Comparison of ENCODE assay signal across 27 mouse cellular contexts in the genomic region with DNA sequence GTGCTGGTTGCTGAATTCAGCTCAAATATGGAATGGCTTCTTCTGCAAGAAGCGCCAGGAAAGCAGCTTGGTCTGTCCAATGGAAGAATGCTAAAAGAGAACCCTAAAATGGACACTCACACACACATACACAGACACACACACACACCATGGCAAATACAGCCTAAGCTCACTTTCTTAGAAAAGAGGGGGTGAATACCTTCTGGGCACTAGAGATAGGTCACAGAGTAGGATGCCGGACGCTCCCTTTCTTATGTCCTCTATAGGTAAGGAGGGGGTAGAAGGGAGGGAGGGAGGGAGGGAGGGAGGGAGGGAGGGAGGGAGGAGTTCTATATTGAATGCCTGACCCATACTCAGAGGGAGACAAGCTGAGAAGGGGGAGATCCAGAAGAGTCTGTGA. TPM values are rescaled to one million over a fixed set of nuclear protein-coding genes. Genes with fewer than 3 reads are reported as not detected.
"Had no signal": no experiment of that assay in that cellular context is flagged by ENCODE, and none has a peak within 500 bp of the region (broad histone marks: within the 10 kb centered on the region; RNA-seq: fewer than 3 reads in every experiment).

No protein-coding gene starts in this region.

- ATAC-seq: intestine, postnatal 0 days; lung, postnatal 0 days; midbrain, embryonic 13.5 days; midbrain, embryonic 16.5 days had no signal

- H3K27ac ChIP-seq: kidney, postnatal 0 days; limb, embryonic 10.5 days; limb, embryonic 13.5 days; macrophage; midbrain, embryonic 13.5 days had no signal

- H3K9me3 ChIP-seq: limb, embryonic 10.5 days; limb, embryonic 13.5 days; midbrain, embryonic 13.5 days had no signal

- H3K36me3 ChIP-seq: limb, embryonic 10.5 days; limb, embryonic 13.5 days; midbrain, embryonic 13.5 days had no signal

- DNase-seq: kidney, adult 2 months; kidney, postnatal 4 days; lung, embryonic 14.5 days; thymus, adult 18-20 months; thymus, postnatal 36 days had no signal

- H3K4me3 ChIP-seq: limb, embryonic 10.5 days; limb, embryonic 13.5 days; midbrain, embryonic 13.5 days; myocyte had no signal

- H3K9ac ChIP-seq: limb, embryonic 13.5 days; lung, embryonic 14.5 days; midbrain, embryonic 13.5 days had no signal

- H3K4me2 ChIP-seq: limb, embryonic 13.5 days; lung, embryonic 14.5 days; midbrain, embryonic 13.5 days had no signal

RNA-seq across cellular contexts. Expression of a gene that starts 2.8 kb away (rescaled TPM):
- total RNA-seq: monocyte, adult 5-6 weeks had no signal
- polyA plus RNA-seq: macrophage had no signal

RNA-seq across cellular contexts. Expression of a gene that starts 9.2 kb away (rescaled TPM):
- total RNA-seq: layer of hippocampus, adult 18-20 months; layer of hippocampus, postnatal 14 days; left cerebral cortex, postnatal 25 days; liver, adult 2 months; megakaryocyte, adult 5-6 weeks; monocyte, adult 5-6 weeks had no signal
- polyA plus RNA-seq: intestine, embryonic 14.5 days; intestine, postnatal 0 days; kidney, embryonic 14.5 days; limb, embryonic 10.5 days; limb, embryonic 13.5 days; lung, embryonic 14.5 days; lung, postnatal 0 days; macrophage; midbrain, embryonic 13.5 days; midbrain, embryonic 16.5 days; neural tube, embryonic 11.5 days; neural tube, embryonic 14.5 days; small intestine, adult 2 months; spleen, adult 2 months; urinary bladder, adult 2 months had no signal

RNA-seq across cellular contexts. Expression of a gene that starts 13.3 kb away (rescaled TPM):
- total RNA-seq: megakaryocyte, adult 5-6 weeks had no signal
